Mouse (Mus musculus) left cerebral cortex, postnatal 4 days (tissue): ENCODE measurements around the gene C2cd4d. TPM values are rescaled to one million over a fixed set of nuclear protein-coding genes. Genes with fewer than 3 reads are reported as not detected.

Source experiments
- DNase-seq: peaks from one replicate; pipeline ENCODE4 v3.0.0-alpha.2; 2022
- intact Hi-C: fragments of 180-260 bp; cut with DNase I; formaldehyde crosslinking; loops from one replicate; pipeline ENCODE4 v1.15.1; 2025
- total RNA-seq, 2 experiments: library from RNA; stranded (reverse); gene quantifications; 2 replicates each; pipeline ENCODE4 v1.2.3; 2021

C2cd4d gene
- under 1 TPM; 0.38 to 0.81 TPM for total RNA-seq

- intact Hi-C loops, result loop anchor here (10.0 kb wide), 1 partner anchor 83 kb away; the partner anchor contains the start of genes Mrpl9 and Oaz3
- no peak for DNase-seq
Observed at GRCm38 (mm10) chr3:94362138-94362537, at the start of gene C2cd4d. TSS of gene C2cd4d (plus strand) at chr3:94362438.

GRCm38 (mm10) chr3:94328681-94329080 lies 33.6 kb upstream of the C2cd4d start:
- no peak for DNase-seq
- intact Hi-C loops, result no loop called here

GRCm38 (mm10) chr3:94334442-94334841 lies 27.8 kb upstream of the C2cd4d start:
- no peak for DNase-seq
- intact Hi-C loops, result no loop called here

GRCm38 (mm10) chr3:94338522-94338921 lies 23.7 kb upstream of the C2cd4d start:
- intact Hi-C loops, result no loop called here
- DNase-seq, result no peak

GRCm38 (mm10) chr3:94341959-94342422 lies 20.2 kb upstream of the C2cd4d start, which contains the start of gene Them5:
TSS of gene Them5 (plus strand) at chr3:94342099.
- peak; percentile 77 for DNase-seq
- intact Hi-C loops, result no loop called here

- intact Hi-C loops, result no loop called here
- no peak for DNase-seq
Observed at GRCm38 (mm10) chr3:94342552-94342951, 19.7 kb upstream of the C2cd4d start.

GRCm38 (mm10) chr3:94344182-94344581 lies 18.1 kb upstream of the C2cd4d start:
- no peak for DNase-seq
- intact Hi-C loops, result no loop called here

- intact Hi-C loops, result no loop called here
Observed at GRCm38 (mm10) chr3:94344897-94345296, 17.3 kb upstream of the C2cd4d start.

GRCm38 (mm10) chr3:94348146-94348545 lies 14.1 kb upstream of the C2cd4d start:
- intact Hi-C loops, result no loop called here
- no peak for DNase-seq

More at GRCm38 (mm10) chr3:94344897-94345296, 17.3 kb upstream of the C2cd4d start:
- no peak for DNase-seq

- DNase-seq, result peak; percentile 49
- intact Hi-C loops, result loop anchor here (10.0 kb wide), 1 partner anchor 84 kb away; the partner anchor contains the start of genes Mrpl9 and Oaz3
Observed at GRCm38 (mm10) chr3:94360812-94361211, 1.4 kb upstream of the C2cd4d start.

GRCm38 (mm10) chr3:94363291-94364153 lies 1.3 kb downstream of the C2cd4d start:
- intact Hi-C loops, result loop anchor here (10.0 kb wide), 1 partner anchor 81 kb away; the partner anchor contains the start of genes Mrpl9 and Oaz3
- DNase-seq, result peak; percentile 68

- intact Hi-C loops, result loop anchor here (10.0 kb wide), 1 partner anchor 81 kb away; the partner anchor contains the start of genes Mrpl9 and Oaz3
- peak; percentile 47 for DNase-seq
Observed at GRCm38 (mm10) chr3:94364154-94364526, 1.9 kb downstream of the C2cd4d start.

- intact Hi-C loops, result loop anchor here (10.0 kb wide), 1 partner anchor 78 kb away; the partner anchor contains the start of genes Mrpl9 and Oaz3
Observed at GRCm38 (mm10) chr3:94366761-94367160, 4.5 kb downstream of the C2cd4d start.

GRCm38 (mm10) chr3:94367511-94367910 lies 5.3 kb downstream of the C2cd4d start:
- DNase-seq, result no peak
- intact Hi-C loops, result loop anchor here (10.0 kb wide), 1 partner anchor 77 kb away; the partner anchor contains the start of genes Mrpl9 and Oaz3

More at GRCm38 (mm10) chr3:94366761-94367160, 4.5 kb downstream of the C2cd4d start:
- peak; percentile 77 for DNase-seq

GRCm38 (mm10) chr3:94368631-94369030 lies 6.4 kb downstream of the C2cd4d start:
- intact Hi-C loops, result loop anchor here (10.0 kb wide), 1 partner anchor 76 kb away; the partner anchor contains the start of genes Mrpl9 and Oaz3
- DNase-seq, result no peak

GRCm38 (mm10) chr3:94369709-94370108 lies 7.5 kb downstream of the C2cd4d start:
- no peak for DNase-seq
- intact Hi-C loops, result loop anchor here (10.0 kb wide), 1 partner anchor 75 kb away; the partner anchor contains the start of genes Mrpl9 and Oaz3

GRCm38 (mm10) chr3:94371637-94372036 lies 9.4 kb downstream of the C2cd4d start:
- intact Hi-C loops, result no loop called here
- DNase-seq, result peak; percentile 95

GRCm38 (mm10) chr3:94372038-94372437 lies 9.8 kb downstream of the C2cd4d start:
- intact Hi-C loops, result no loop called here
- no peak for DNase-seq

- DNase-seq, result peak; percentile 36
- intact Hi-C loops, result no loop called here
Observed at GRCm38 (mm10) chr3:94372641-94373040, 10.4 kb downstream of the C2cd4d start, which contains the start of gene Rorc. TSS of gene Rorc (plus strand) at chr3:94372794.

GRCm38 (mm10) chr3:94373090-94373489 lies 10.9 kb downstream of the C2cd4d start:
- peak; percentile 45 for DNase-seq
- intact Hi-C loops, result no loop called here

GRCm38 (mm10) chr3:94373597-94374011 lies 11.4 kb downstream of the C2cd4d start:
- intact Hi-C loops, result no loop called here

More at GRCm38 (mm10) chr3:94373597-94374011, 11.4 kb downstream of the C2cd4d start:
- peak; percentile 91 for DNase-seq
